Mouse (Mus musculus) limb, embryonic 10.5 days (tissue): Measurements from ENCODE around the gene Gdf7. TPM values are rescaled to one million over a fixed set of nuclear protein-coding genes. Genes with fewer than 3 reads are reported as not detected.

Experiments
- DNase-seq: peaks from one replicate; pipeline ENCODE4 v3.0.0-alpha.2; 2017; ENCODE audit warnings: low spot score
- H3K27ac ChIP-seq: fragments of 300-500 bp; sonication (generic); 2 replicates; pipeline ENCODE4 v1.5.1; 2016; ENCODE audit warnings: mild to moderate bottlenecking
- H3K27me3 ChIP-seq: fragments of 300-500 bp; sonication (generic); 2 replicates; pipeline ENCODE4 v1.6.1; 2016; ENCODE audit warnings: low read depth, mild to moderate bottlenecking; ENCODE audit not compliant: poor library complexity, severe bottlenecking
- H3K36me3 ChIP-seq: fragments of 300-500 bp; sonication (generic); 2 replicates; pipeline ENCODE4 v1.6.1; 2016; ENCODE audit warnings: mild to moderate bottlenecking, moderate library complexity
- H3K4me1 ChIP-seq: fragments of 300-500 bp; sonication (generic); 2 replicates; pipeline ENCODE4 v1.6.1; 2016
- H3K4me3 ChIP-seq: fragments of 300-500 bp; sonication (generic); 2 replicates; pipeline ENCODE4 v1.5.1; 2016; ENCODE audit warnings: mild to moderate bottlenecking, moderate library complexity
- H3K9me3 ChIP-seq: fragments of 300-500 bp; sonication (generic); replicated peaks from 2 replicates; pipeline ENCODE4 v1.6.1; 2016; ENCODE audit warnings: mild to moderate bottlenecking
- WGBS: fragments of 180-500 bp; shearing (Covaris S2); methylation state at CpG from one replicate; pipeline ENCODE4 v1.1.7; 2016; 5-methylcytosine and 5-hydroxymethylcytosine counted together
- polyA plus RNA-seq: library from polyadenylated mRNA; unstranded; fragments of >200 nt; fragmentation: Nextera tagmentation; extraction: Ambion mirVana; gene quantifications from 2 replicates; pipeline ENCODE4 v1.2.1, GENCODE M21; 2016

Gene Gdf7
- polyA plus RNA-seq, 1 experiment from 2014 or later = 0.13 TPM

- Histone ChIP-seq H3K27me3 (0 out of 2 replicates have a peak, but pooled peaks cover 1% of the 10 kb centered on the region), H3K4me3 (no peak overlapping the region), H3K27ac (no peak overlapping the region), H3K36me3 (peaks cover 17% of the 10 kb centered on the region), H3K9me3 (no peaks in the 10 kb centered on the region; the same call in 1 of the 2 replicates), H3K4me1 (peaks cover 4% of the 10 kb centered on the region; the same call in 1 of the 2 replicates)
- WGBS = 67% methylated on average over 3 of the region's 3 CpGs
- no peak for DNase-seq
Measured at GRCm38 (mm10) chr12:8287970-8288369, 13.8 kb downstream of the Gdf7 start.

- Histone ChIP-seq H3K4me1 (0 out of 2 replicates have a peak, but pooled peaks cover 5% of the 10 kb centered on the region), H3K9me3 (no peaks in the 10 kb centered on the region), H3K4me3 (no peak overlapping the region), H3K27ac (no peak overlapping the region), H3K36me3 (peaks cover 19% of the 10 kb centered on the region), H3K27me3 (no peaks in the 10 kb centered on the region)
- WGBS = 89% methylated on average over 15 of the region's 15 CpGs
- no peak for DNase-seq
Measured at GRCm38 (mm10) chr12:8281225-8282017, 20.3 kb downstream of the Gdf7 start.

- 88% methylated on average over 4 of the region's 4 CpGs for WGBS
- Histone ChIP-seq H3K27ac (no peak overlapping the region), H3K36me3 (no peaks in the 10 kb centered on the region), H3K27me3 (no peaks in the 10 kb centered on the region), H3K9me3 (no peaks in the 10 kb centered on the region), H3K4me3 (no peak overlapping the region), H3K4me1 (0 out of 2 replicates have a peak, but pooled peaks cover 5% of the 10 kb centered on the region)
- DNase-seq = no peak
Measured at GRCm38 (mm10) chr12:8275424-8275823, 26.3 kb downstream of the Gdf7 start.

- no peaks in the 10 kb centered on the region for H3K27me3 ChIP-seq
- no peaks in the 10 kb centered on the region for H3K9me3 ChIP-seq
- H3K36me3 ChIP-seq = peaks cover 5% of the 10 kb centered on the region
- H3K4me3 ChIP-seq = no peak overlapping the region
- no peak for DNase-seq
- WGBS = 98% methylated on average over 6 of the region's 6 CpGs
- H3K27ac ChIP-seq = no peak overlapping the region
- H3K4me1 ChIP-seq = 0 out of 2 replicates have a peak, but pooled peaks cover 5% of the 10 kb centered on the region
Measured at GRCm38 (mm10) chr12:8273471-8274171, 28.1 kb downstream of the Gdf7 start.

GRCm38 (mm10) chr12:8271405-8271804, 30.3 kb downstream of the Gdf7 start:
- no peaks in the 10 kb centered on the region for H3K27me3 ChIP-seq
- DNase-seq = no peak
- 92% methylated on average over 2 of the region's 2 CpGs for WGBS

GRCm38 (mm10) chr12:8269627-8270026, 32.1 kb downstream of the Gdf7 start:
- Histone ChIP-seq H3K27ac (no peak overlapping the region), H3K4me1 (no peaks in the 10 kb centered on the region), H3K9me3 (no peaks in the 10 kb centered on the region), H3K27me3 (no peaks in the 10 kb centered on the region), H3K36me3 (peaks cover 10% of the 10 kb centered on the region), H3K4me3 (no peak overlapping the region)
- no peak for DNase-seq
- 95% methylated on average over 11 of the region's 11 CpGs for WGBS

More at GRCm38 (mm10) chr12:8271405-8271804, 30.3 kb downstream of the Gdf7 start:
- H3K4me3 ChIP-seq = no peak overlapping the region
- no peaks in the 10 kb centered on the region for H3K4me1 ChIP-seq
- no peak overlapping the region for H3K27ac ChIP-seq
- H3K36me3 ChIP-seq = peaks cover 10% of the 10 kb centered on the region
- H3K9me3 ChIP-seq = no peaks in the 10 kb centered on the region

- DNase-seq = no peak
- Histone ChIP-seq H3K9me3 (no peaks in the 10 kb centered on the region), H3K36me3 (peaks cover 10% of the 10 kb centered on the region), H3K4me3 (no peak overlapping the region), H3K27me3 (no peaks in the 10 kb centered on the region), H3K4me1 (peaks cover 4% of the 10 kb centered on the region; the same call in 1 of the 2 replicates), H3K27ac (no peak overlapping the region)
- 91% methylated on average over 7 of the region's 7 CpGs for WGBS
Measured at GRCm38 (mm10) chr12:8266311-8266710, 35.4 kb downstream of the Gdf7 start.

- Histone ChIP-seq H3K27me3 (no peaks in the 10 kb centered on the region), H3K4me1 (peaks cover 4% of the 10 kb centered on the region; the same call in 1 of the 2 replicates), H3K36me3 (no peaks in the 10 kb centered on the region), H3K9me3 (no peaks in the 10 kb centered on the region), H3K4me3 (no peak overlapping the region), H3K27ac (no peak overlapping the region)
- WGBS = 82% methylated on average over 2 of the region's 2 CpGs
- no peak for DNase-seq
Measured at GRCm38 (mm10) chr12:8260297-8260696, 41.5 kb downstream of the Gdf7 start.

Other genes with a start within 250 kb of the Gdf7 start
- 64.3 and 65.7 TPM in 2 replicates for gene Ldah, start 93.8 kb downstream of the Gdf7 start, polyA plus RNA-seq
- 18.4 and 19.5 TPM in 2 replicates for gene Hs1bp3, start 11.5 kb upstream of the Gdf7 start, polyA plus RNA-seq
- gene Rhob, start 198.1 kb upstream of the Gdf7 start, polyA plus RNA-seq = 14.7 and 16.7 TPM in 2 replicates